Mouse (Mus musculus): ENCODE measurements around the gene Gm20219. TPM values are rescaled to one million over a fixed set of nuclear protein-coding genes. Genes with fewer than 3 reads are reported as not detected.

Gene Gm20219
- total RNA-seq, 1 experiment, result 1.5 TPM

DNA sequence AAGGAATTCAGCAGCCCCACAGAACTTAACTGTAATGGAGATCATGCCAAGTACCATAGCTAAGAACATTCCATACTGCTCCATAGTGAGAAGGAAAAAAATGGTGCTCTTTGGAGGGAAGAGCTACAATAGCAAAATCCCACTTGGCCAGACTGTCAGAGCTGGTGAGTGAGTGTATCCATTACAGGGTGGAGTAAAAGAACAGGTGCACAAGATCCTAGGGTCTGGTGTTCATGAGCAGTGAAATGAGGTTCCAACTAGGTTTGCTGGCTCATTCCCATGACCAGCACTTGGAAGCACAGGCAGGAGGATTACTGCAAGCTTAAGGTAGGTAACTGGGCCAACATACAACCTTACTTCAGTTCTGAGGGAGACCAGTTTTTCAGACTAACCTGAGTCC is 38.4 kb upstream of the Gm20219 start:
- Histone ChIP-seq H3K9ac (ENCODE audit: insufficient read depth, low read depth, low read length, poor library complexity, severe bottlenecking) (no peak overlapping the region), H3K4me1 (ENCODE audit: control insufficient read depth in 2 of 2, insufficient read depth in 2 of 2, low read length in 2 of 2, poor library complexity in 1 of 2) (no peaks in the 10 kb centered on the region; a peak in 1 of 4 replicates), H3K36me3 (ENCODE audit: control insufficient read depth, insufficient read depth, low read length, poor library complexity, severe bottlenecking) (peaks cover 82% of the 10 kb centered on the region), H3K27ac (ENCODE audit: insufficient read depth, low read depth, low read length, poor library complexity, severe bottlenecking) (no peak overlapping the region), H3K4me3 (ENCODE audit: insufficient read depth in 1 of 2, low read depth in 1 of 2, low read length in 2 of 2, poor library complexity in 1 of 2, severe bottlenecking in 1 of 2) (no peak overlapping the region), H3K9me3 (ENCODE audit: control insufficient read depth, insufficient read depth, low read depth, low read length) (no peaks in the 10 kb centered on the region)
- no peak for DNase-seq (ENCODE audit: low read depth, low spot score)
- in situ Hi-C loops (cut with MboI; ENCODE audit: low sequenced_read_pairs in 2 of 2, unreplicated experiment in 2 of 2), result no loop called here
- TF ChIP-seq ZC3H11A (IDR thresholded peaks at IDR 0.05; ENCODE audit: borderline replicate concordance, low read depth, low read length) (no peak), ZNF384 (IDR thresholded peaks at IDR 0.05; ENCODE audit: low read depth, low read length) (no peak), HCFC1 (IDR thresholded peaks at IDR 0.05; ENCODE audit: borderline replicate concordance, insufficient read depth, low read length) (no peak), CHD2 (IDR thresholded peaks at IDR 0.05; ENCODE audit: low read depth, low read length) (no peak), MAFK (IDR thresholded peaks at IDR 0.05; ENCODE audit: insufficient read depth, low read depth, low read length) (no peak)

GRCm38 (mm10) chr17:56588921-56589320 is 34.7 kb upstream of the Gm20219 start:
- no peak overlapping the region for H3K27ac ChIP-seq (ENCODE audit: insufficient read depth, low read depth, low read length, poor library complexity, severe bottlenecking)
- peaks cover 60% of the 10 kb centered on the region for H3K36me3 ChIP-seq (ENCODE audit: control insufficient read depth, insufficient read depth, low read length, poor library complexity, severe bottlenecking)
- no peaks in the 10 kb centered on the region for H3K9me3 ChIP-seq (ENCODE audit: control insufficient read depth, insufficient read depth, low read depth, low read length)
- in situ Hi-C loops (cut with MboI; ENCODE audit: low sequenced_read_pairs in 2 of 2, unreplicated experiment in 2 of 2), result no loop called here
- H3K4me1 ChIP-seq (ENCODE audit: control insufficient read depth in 2 of 2, insufficient read depth in 2 of 2, low read length in 2 of 2, poor library complexity in 1 of 2), result peaks cover 2 to 9% of the 10 kb centered on the region in 2 experiments; a peak in 2 of 4 replicates
- TF ChIP-seq ZC3H11A (IDR thresholded peaks at IDR 0.05; ENCODE audit: borderline replicate concordance, low read depth, low read length), result no peak
- no peak for TF ChIP-seq CHD2 (IDR thresholded peaks at IDR 0.05; ENCODE audit: low read depth, low read length)
- TF ChIP-seq HCFC1 (IDR thresholded peaks at IDR 0.05; ENCODE audit: borderline replicate concordance, insufficient read depth, low read length), result no peak
- no peak for TF ChIP-seq ZNF384 (IDR thresholded peaks at IDR 0.05; ENCODE audit: low read depth, low read length)
- TF ChIP-seq MAFK (IDR thresholded peaks at IDR 0.05; ENCODE audit: insufficient read depth, low read depth, low read length), result no peak
- no peak overlapping the region for H3K9ac ChIP-seq (ENCODE audit: insufficient read depth, low read depth, low read length, poor library complexity, severe bottlenecking)
- no peak for DNase-seq (ENCODE audit: low read depth, low spot score)
- no peak overlapping the region for H3K4me3 ChIP-seq (ENCODE audit: insufficient read depth in 1 of 2, low read depth in 1 of 2, low read length in 2 of 2, poor library complexity in 1 of 2, severe bottlenecking in 1 of 2)

- Histone ChIP-seq H3K9me3 (ENCODE audit: control insufficient read depth, insufficient read depth, low read depth, low read length) (no peaks in the 10 kb centered on the region), H3K9ac (ENCODE audit: insufficient read depth, low read depth, low read length, poor library complexity, severe bottlenecking) (peak overlapping the region; percentile 20; the same call in 1 of the 2 replicates), H3K27ac (ENCODE audit: insufficient read depth, low read depth, low read length, poor library complexity, severe bottlenecking) (no peak overlapping the region), H3K36me3 (ENCODE audit: control insufficient read depth, insufficient read depth, low read length, poor library complexity, severe bottlenecking) (peaks cover 52% of the 10 kb centered on the region), H3K4me3 (ENCODE audit: insufficient read depth in 1 of 2, low read depth in 1 of 2, low read length in 2 of 2, poor library complexity in 1 of 2, severe bottlenecking in 1 of 2) (no peak overlapping the region), H3K4me1 (ENCODE audit: control insufficient read depth in 2 of 2, insufficient read depth in 2 of 2, low read length in 2 of 2, poor library complexity in 1 of 2) (peaks cover 2 to 9% of the 10 kb centered on the region in 2 experiments; a peak in 2 of 4 replicates)
- DNase-seq (ENCODE audit: low read depth, low spot score), result no peak
- TF ChIP-seq MAFK (IDR thresholded peaks at IDR 0.05; ENCODE audit: insufficient read depth, low read depth, low read length), result no peak
- TF ChIP-seq ZC3H11A (IDR thresholded peaks at IDR 0.05; ENCODE audit: borderline replicate concordance, low read depth, low read length), result no peak
- TF ChIP-seq CHD2 (IDR thresholded peaks at IDR 0.05; ENCODE audit: low read depth, low read length), result no peak
- in situ Hi-C loops (cut with MboI; ENCODE audit: low sequenced_read_pairs in 2 of 2, unreplicated experiment in 2 of 2), result no loop called here
Observed at GRCm38 (mm10) chr17:56587773-56588172, 33.6 kb upstream of the Gm20219 start.

GRCm38 (mm10) chr17:56585171-56585821 is 31.1 kb upstream of the Gm20219 start:
- H3K9me3 ChIP-seq (ENCODE audit: control insufficient read depth, insufficient read depth, low read depth, low read length), result no peaks in the 10 kb centered on the region
- H3K4me1 ChIP-seq (ENCODE audit: control insufficient read depth in 2 of 2, insufficient read depth in 2 of 2, low read length in 2 of 2, poor library complexity in 1 of 2), result peaks cover 2 to 9% of the 10 kb centered on the region in 2 experiments; a peak in 3 of 4 replicates
- H3K4me3 ChIP-seq (ENCODE audit: insufficient read depth in 1 of 2, low read depth in 1 of 2, low read length in 2 of 2, poor library complexity in 1 of 2, severe bottlenecking in 1 of 2), result peak overlapping the region; percentile 85 to 88
- in situ Hi-C loops (cut with MboI; ENCODE audit: low sequenced_read_pairs in 2 of 2, unreplicated experiment in 2 of 2), result no loop called here
- TF ChIP-seq MAFK (IDR thresholded peaks at IDR 0.05; ENCODE audit: insufficient read depth, low read depth, low read length) (no peak), HCFC1 (IDR thresholded peaks at IDR 0.05; ENCODE audit: borderline replicate concordance, insufficient read depth, low read length) (no peak), ZC3H11A (IDR thresholded peaks at IDR 0.05; ENCODE audit: borderline replicate concordance, low read depth, low read length) (no peak), CHD2 (IDR thresholded peaks at IDR 0.05; ENCODE audit: low read depth, low read length) (no peak), ZNF384 (IDR thresholded peaks at IDR 0.05; ENCODE audit: low read depth, low read length) (no peak)
- peaks cover 54% of the 10 kb centered on the region for H3K36me3 ChIP-seq (ENCODE audit: control insufficient read depth, insufficient read depth, low read length, poor library complexity, severe bottlenecking)
- DNase-seq (ENCODE audit: low read depth, low spot score), result no peak
- peak overlapping the region; percentile 92 for H3K27ac ChIP-seq (ENCODE audit: insufficient read depth, low read depth, low read length, poor library complexity, severe bottlenecking)
- peak overlapping the region; percentile 97 for H3K9ac ChIP-seq (ENCODE audit: insufficient read depth, low read depth, low read length, poor library complexity, severe bottlenecking)
